Mouse (Mus musculus): ENCODE data around the gene Zfp644.
"Not testable (repeated sequence)": the region's sequence is repeated elsewhere in the genome, so short reads cannot be mapped to it uniquely, and the experiment has no call there.

Zfp644 gene

GRCm38 (mm10) chr5:106696396-106697337 lies at the start of gene Zfp644:
Zfp644 (minus strand) TSS chr5:106697287.
- peak; percentile 90 for DNase-seq

GRCm38 (mm10) chr5:106739716-106740115 lies 42.6 kb upstream of the Zfp644 start:
- no peak for DNase-seq

GRCm38 (mm10) chr5:106723487-106723886 lies 26.4 kb upstream of the Zfp644 start:
- no peak for DNase-seq

GRCm38 (mm10) chr5:106722771-106723170 lies 25.7 kb upstream of the Zfp644 start:
- DNase-seq = no peak

GRCm38 (mm10) chr5:106711870-106712277 lies 14.8 kb upstream of the Zfp644 start:
- DNase-seq = peak; percentile 7

- no peak for DNase-seq
Measured at GRCm38 (mm10) chr5:106711220-106711726, 14.2 kb upstream of the Zfp644 start.

GRCm38 (mm10) chr5:106710611-106711010 lies 13.5 kb upstream of the Zfp644 start:
- DNase-seq = no peak

GRCm38 (mm10) chr5:106710085-106710409 lies 13.0 kb upstream of the Zfp644 start:
- DNase-seq = no peak

GRCm38 (mm10) chr5:106709388-106710084 lies 12.4 kb upstream of the Zfp644 start:
- peak; percentile 10 for DNase-seq

GRCm38 (mm10) chr5:106706363-106706762 lies 9.3 kb upstream of the Zfp644 start:
- DNase-seq = no peak

- DNase-seq = no peak
Measured at GRCm38 (mm10) chr5:106705162-106705561, 8.1 kb upstream of the Zfp644 start.

- DNase-seq = peak; percentile 67
Measured at GRCm38 (mm10) chr5:106695681-106696395, 1.2 kb downstream of the Zfp644 start.

- DNase-seq = no peak
Measured at GRCm38 (mm10) chr5:106695141-106695540, 1.9 kb downstream of the Zfp644 start.

- DNase-seq = no peak
Measured at GRCm38 (mm10) chr5:106694683-106695082, 2.4 kb downstream of the Zfp644 start.

- DNase-seq = no peak
Measured at GRCm38 (mm10) chr5:106693034-106693433, 4.1 kb downstream of the Zfp644 start.

- DNase-seq = no peak
Measured at GRCm38 (mm10) chr5:106680636-106681458, 16.2 kb downstream of the Zfp644 start.

GRCm38 (mm10) chr5:106679659-106680058 lies 17.4 kb downstream of the Zfp644 start:
- no peak for DNase-seq

GRCm38 (mm10) chr5:106678823-106679222 lies 18.3 kb downstream of the Zfp644 start:
- DNase-seq = not testable (repeated sequence)

- DNase-seq = no peak
Measured at GRCm38 (mm10) chr5:106676784-106677183, 20.3 kb downstream of the Zfp644 start.

- no peak for DNase-seq
Measured at GRCm38 (mm10) chr5:106672597-106672996, 24.5 kb downstream of the Zfp644 start.

- no peak for DNase-seq
Measured at GRCm38 (mm10) chr5:106671893-106672292, 25.2 kb downstream of the Zfp644 start.

- DNase-seq = no peak
Measured at GRCm38 (mm10) chr5:106664910-106665309, 32.2 kb downstream of the Zfp644 start.

All from right cerebral cortex, postnatal 14 days (tissue).